Mouse (Mus musculus): ENCODE data around the gene Tcf7l2. TPM values are rescaled to one million over a fixed set of nuclear protein-coding genes. Genes with fewer than 3 reads are reported as not detected.

Tcf7l2 gene
- polyA plus RNA-seq, 1 experiment from 2014 or later: 42.5 TPM

DNA sequence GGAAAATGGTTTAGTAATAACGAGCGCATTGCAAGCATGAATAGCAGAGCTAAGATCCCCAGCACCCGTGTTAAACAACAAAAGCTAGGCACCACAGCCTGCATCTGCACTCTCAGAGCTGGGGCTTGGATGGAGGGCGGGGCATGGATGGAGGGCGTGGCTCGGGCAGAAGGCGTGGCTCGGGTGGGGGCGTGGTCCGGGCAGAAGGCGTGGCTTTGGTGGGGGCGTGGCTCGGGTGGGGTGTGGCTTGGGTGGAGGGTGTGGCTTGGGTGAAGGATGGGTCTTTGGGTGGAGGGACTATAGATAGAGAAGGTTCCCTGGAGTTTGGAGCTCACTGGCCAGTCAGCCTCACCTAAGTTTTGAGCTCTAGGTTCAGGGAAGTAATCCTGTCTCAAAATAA, 45.8 kb downstream of the Tcf7l2 start:
- 75% methylated on average over 13 of the region's 13 CpGs for whole genome bisulfite sequencing
- H3K9ac ChIP-seq: no peak overlapping the region

DNA sequence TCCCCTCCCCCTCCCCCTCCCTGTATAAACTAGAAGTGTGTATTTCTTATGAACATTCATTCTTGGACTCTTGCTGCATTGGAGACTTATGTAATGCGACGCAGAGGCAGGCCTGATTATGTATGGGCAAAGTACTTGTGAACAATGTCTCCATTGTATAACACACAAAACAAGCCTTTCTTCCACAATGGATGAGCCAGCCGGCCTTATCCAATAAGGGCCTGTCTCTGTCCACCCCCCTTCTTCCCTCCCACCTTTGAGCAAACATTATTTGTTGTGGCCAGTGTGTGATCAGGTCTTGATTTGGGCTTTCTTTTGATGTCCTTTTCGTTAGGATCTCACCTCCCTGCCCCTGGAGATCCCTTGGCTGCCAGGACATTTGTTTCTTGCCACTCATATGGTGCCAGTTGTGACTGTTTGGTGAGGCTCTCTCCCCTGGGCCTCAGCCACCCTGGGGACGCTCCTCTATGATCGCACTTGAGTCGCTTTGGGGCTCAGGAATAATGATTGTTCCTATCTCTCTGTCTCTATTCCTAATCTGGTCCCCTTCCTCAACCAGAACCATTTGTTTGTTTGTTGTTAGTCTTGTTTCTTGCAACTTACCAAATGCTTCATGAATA, 46.8 kb downstream of the Tcf7l2 start:
- Histone ChIP-seq H3K27me3 (no peaks in the 10 kb centered on the region), H3K9me3 (no peaks in the 10 kb centered on the region), H3K4me3 (no peak overlapping the region), H3K36me3 (no peaks in the 10 kb centered on the region), H3K9ac (no peak overlapping the region), H3K4me2 (no peak overlapping the region), H3K27ac (no peak overlapping the region), H3K4me1 (peaks cover 48% of the 10 kb centered on the region)
- no peak for ATAC-seq (ENCODE audit: borderline replicate concordance, extremely low read depth, low FRiP score, low TSS enrichment)
- WGBS: 51% methylated on average over 7 of the region's 7 CpGs

More for the DNA sequence above, 45.8 kb downstream of the Tcf7l2 start:
- H3K4me2 ChIP-seq: no peak overlapping the region
- ATAC-seq (ENCODE audit: borderline replicate concordance, extremely low read depth, low FRiP score, low TSS enrichment): no peak
- H3K4me1 ChIP-seq: peaks cover 38% of the 10 kb centered on the region
- H3K27me3 ChIP-seq: no peaks in the 10 kb centered on the region
- no peaks in the 10 kb centered on the region for H3K9me3 ChIP-seq
- H3K36me3 ChIP-seq: no peaks in the 10 kb centered on the region
- H3K27ac ChIP-seq: no peak overlapping the region
- no peak overlapping the region for H3K4me3 ChIP-seq

DNA sequence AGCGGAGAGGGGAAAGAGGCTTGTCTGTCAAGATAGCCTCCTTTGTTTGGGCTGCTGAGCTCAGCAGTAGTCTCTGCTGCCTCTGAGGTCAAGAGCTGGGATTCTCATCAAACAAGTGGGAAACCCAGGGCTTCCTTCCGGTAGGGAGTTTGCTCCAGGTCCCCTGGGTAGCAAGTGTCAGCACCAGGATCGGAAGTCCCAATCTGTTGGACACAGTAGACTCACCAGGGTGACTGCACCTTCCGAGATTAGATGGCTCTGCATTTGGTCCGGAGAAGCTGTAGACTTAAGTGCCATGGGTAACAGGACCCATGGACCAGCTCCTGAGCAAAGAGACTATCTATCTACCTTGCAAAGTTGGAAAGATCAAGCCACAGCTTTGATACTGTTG, 47.3 kb downstream of the Tcf7l2 start:
- no peak for ATAC-seq (ENCODE audit: borderline replicate concordance, extremely low read depth, low FRiP score, low TSS enrichment)
- no peak overlapping the region for H3K4me2 ChIP-seq
- no peaks in the 10 kb centered on the region for H3K9me3 ChIP-seq
- H3K4me1 ChIP-seq: peaks cover 49% of the 10 kb centered on the region
- H3K36me3 ChIP-seq: no peaks in the 10 kb centered on the region
- no peaks in the 10 kb centered on the region for H3K27me3 ChIP-seq
- no peak overlapping the region for H3K27ac ChIP-seq
- WGBS: 56% methylated on average over 5 of the region's 5 CpGs
- H3K9ac ChIP-seq: no peak overlapping the region
- H3K4me3 ChIP-seq: no peak overlapping the region

DNA sequence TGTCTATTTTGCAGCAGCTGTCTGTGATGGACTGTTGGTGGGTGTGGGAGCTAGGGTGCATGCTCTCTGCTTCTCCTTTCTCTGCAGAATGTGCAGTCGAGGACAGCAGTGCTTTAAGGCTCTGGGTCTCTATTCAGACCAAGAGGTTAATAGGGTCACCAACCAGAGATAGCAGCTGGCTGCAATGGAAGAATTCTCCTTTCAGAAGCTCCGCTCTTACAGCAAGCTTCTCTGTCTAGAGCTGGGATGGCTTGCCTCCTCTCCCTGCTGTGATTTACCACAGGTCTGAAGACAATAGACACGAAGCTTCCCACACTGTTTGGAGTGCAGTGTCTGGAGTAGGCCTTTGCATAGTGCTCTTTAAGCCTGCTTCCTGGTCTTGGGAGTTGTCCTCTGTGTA, 48.2 kb downstream of the Tcf7l2 start:
- no peak overlapping the region for H3K9ac ChIP-seq
- H3K27me3 ChIP-seq: no peaks in the 10 kb centered on the region
- peaks cover 51% of the 10 kb centered on the region for H3K4me1 ChIP-seq
- no peak overlapping the region for H3K27ac ChIP-seq
- ATAC-seq (ENCODE audit: borderline replicate concordance, extremely low read depth, low FRiP score, low TSS enrichment): no peak
- no peaks in the 10 kb centered on the region for H3K9me3 ChIP-seq
- WGBS: 70% methylated on average over 3 of the region's 3 CpGs
- H3K36me3 ChIP-seq: no peaks in the 10 kb centered on the region
- no peak overlapping the region for H3K4me2 ChIP-seq
- no peak overlapping the region for H3K4me3 ChIP-seq

DNA sequence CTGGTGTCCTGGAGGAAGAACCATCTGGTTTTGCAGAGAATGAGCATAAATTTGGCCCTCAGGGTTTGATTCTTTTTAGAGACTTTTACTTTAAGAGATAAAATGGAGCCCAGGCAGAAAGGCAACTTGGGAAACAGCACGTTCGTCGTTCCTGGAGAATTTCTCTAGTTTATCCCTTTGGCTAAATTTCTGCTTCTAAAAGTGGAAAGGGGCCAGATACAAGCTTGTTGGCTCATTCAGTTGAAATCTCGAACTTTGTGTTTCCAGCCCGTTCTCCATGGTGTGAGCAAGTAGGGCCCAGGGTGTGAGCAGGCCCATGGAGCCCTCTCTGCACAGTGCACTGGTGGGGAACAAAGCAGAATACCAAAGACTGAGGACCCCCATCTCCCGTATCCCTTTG, 49.7 kb downstream of the Tcf7l2 start:
- Histone ChIP-seq H3K27me3 (no peaks in the 10 kb centered on the region), H3K36me3 (no peaks in the 10 kb centered on the region), H3K4me1 (peaks cover 45% of the 10 kb centered on the region), H3K9me3 (no peaks in the 10 kb centered on the region), H3K4me3 (no peak overlapping the region), H3K27ac (no peak overlapping the region), H3K9ac (no peak overlapping the region), H3K4me2 (no peak overlapping the region)
- ATAC-seq (ENCODE audit: borderline replicate concordance, extremely low read depth, low FRiP score, low TSS enrichment): no peak
- WGBS: 63% methylated on average over 6 of the region's 6 CpGs

DNA sequence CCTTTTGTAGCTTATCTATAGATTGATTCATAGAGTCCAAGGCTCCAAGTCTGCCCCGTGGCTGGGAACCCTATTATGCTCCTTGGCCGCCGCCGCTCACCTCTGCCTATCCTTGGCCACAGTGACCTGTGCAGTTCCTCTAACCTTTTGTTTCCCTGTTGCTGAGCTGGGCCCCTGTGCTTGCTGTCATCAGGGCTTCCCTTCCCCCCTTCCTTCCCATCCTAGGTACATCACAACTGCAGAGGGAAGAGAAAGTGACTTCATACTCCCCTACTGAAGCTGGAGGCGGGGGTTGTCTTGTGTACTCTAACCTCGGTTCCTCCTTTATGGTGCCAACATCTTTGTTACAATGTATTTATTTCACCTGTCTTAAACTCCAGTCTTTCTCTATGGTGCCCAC, 50.3 kb downstream of the Tcf7l2 start:
- H3K27me3 ChIP-seq: no peaks in the 10 kb centered on the region
- H3K4me2 ChIP-seq: no peak overlapping the region
- 86% methylated on average over 6 of the region's 6 CpGs for WGBS
- H3K36me3 ChIP-seq: no peaks in the 10 kb centered on the region
- ATAC-seq (ENCODE audit: borderline replicate concordance, extremely low read depth, low FRiP score, low TSS enrichment): no peak
- H3K9me3 ChIP-seq: no peaks in the 10 kb centered on the region
- H3K4me3 ChIP-seq: no peak overlapping the region
- no peak overlapping the region for H3K27ac ChIP-seq
- no peak overlapping the region for H3K9ac ChIP-seq
- H3K4me1 ChIP-seq: peaks cover 42% of the 10 kb centered on the region

DNA sequence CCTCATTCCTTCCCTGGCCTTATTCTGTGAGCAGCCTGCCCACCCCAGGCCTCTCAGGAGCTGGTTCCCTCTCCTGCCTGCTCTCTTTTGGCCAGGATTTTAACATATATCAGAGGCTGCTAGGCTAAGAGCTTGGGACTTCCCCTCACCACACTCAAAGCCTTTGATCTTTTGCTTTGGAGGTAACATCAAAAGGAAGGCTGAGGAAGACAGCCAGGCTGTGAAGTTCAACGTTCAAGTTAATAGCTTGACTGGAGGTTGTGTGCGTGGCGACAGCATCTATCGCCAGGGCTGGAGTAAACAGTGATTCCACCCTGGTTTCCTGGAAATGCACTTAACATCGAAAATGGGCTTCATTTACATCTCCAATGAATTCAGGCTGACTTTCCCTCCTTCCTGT, 51.0 kb downstream of the Tcf7l2 start:
- WGBS: 29% methylated on average over 5 of the region's 5 CpGs
- Histone ChIP-seq H3K4me1 (peaks cover 42% of the 10 kb centered on the region), H3K4me2 (no peak overlapping the region), H3K9me3 (no peaks in the 10 kb centered on the region), H3K9ac (no peak overlapping the region), H3K27me3 (no peaks in the 10 kb centered on the region), H3K36me3 (no peaks in the 10 kb centered on the region), H3K27ac (no peak overlapping the region), H3K4me3 (no peak overlapping the region)
- ATAC-seq (ENCODE audit: borderline replicate concordance, extremely low read depth, low FRiP score, low TSS enrichment): no peak

DNA sequence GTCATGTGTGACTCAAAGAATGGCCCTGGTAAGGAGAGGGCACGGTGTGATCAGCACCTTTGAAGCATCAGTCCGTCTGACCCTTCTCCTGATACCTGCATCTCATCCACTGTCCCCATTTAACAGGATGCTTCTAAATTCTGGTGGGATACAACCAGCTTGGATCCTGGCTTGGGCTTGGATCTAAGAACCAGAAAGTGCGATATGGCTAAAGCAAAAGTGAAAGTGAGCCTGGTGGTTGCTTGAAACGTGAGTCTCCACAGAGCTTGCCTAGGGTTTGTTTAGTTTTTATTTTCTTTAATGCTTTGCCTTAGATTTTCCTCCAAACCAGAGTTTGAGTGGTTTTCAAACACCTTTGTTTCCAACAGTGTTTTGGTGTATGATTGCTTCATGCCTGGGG, 51.4 kb downstream of the Tcf7l2 start:
- Histone ChIP-seq H3K4me3 (no peak overlapping the region), H3K4me1 (peaks cover 44% of the 10 kb centered on the region), H3K4me2 (no peak overlapping the region), H3K9ac (no peak overlapping the region), H3K36me3 (no peaks in the 10 kb centered on the region), H3K9me3 (no peaks in the 10 kb centered on the region), H3K27me3 (no peaks in the 10 kb centered on the region), H3K27ac (no peak overlapping the region)
- ATAC-seq (ENCODE audit: borderline replicate concordance, extremely low read depth, low FRiP score, low TSS enrichment): no peak
- WGBS: 51% methylated on average over 4 of the region's 4 CpGs

DNA sequence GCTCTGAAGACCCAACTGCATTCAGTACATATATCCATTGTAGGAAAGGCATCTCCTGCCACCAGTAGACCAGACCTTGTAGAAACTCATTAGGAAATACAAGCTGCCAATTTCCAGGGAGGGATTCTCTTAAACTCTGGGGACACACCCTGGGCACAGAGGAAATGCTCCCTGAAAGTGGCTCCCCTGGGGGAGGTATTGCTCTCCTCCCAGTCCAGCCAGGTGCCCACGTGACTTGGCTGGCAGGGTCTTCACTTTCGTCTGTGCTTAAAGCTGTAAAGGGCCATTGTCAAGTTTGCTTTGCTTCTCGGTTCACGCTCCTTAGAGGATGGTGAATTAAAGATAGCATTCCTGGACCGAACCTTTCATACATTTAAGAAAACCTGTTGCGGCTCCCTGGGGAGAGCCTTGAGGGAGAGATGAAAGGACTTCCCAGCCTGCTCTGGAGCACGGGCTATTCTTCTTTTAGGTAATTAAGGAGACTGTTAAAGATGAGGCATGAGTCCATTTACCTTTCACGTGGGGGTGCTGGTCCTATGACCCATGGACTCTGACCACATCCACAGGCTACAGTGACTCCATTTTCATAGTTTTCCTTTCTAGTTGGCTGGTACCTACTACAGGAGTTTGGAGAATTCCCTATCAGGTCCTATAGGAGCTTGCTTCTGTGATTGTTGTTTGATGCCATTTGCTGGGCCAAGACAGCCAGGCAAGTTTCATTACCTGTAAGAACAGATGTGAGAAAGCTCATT, 52.8 kb downstream of the Tcf7l2 start:
- H3K9me3 ChIP-seq: no peaks in the 10 kb centered on the region
- H3K4me1 ChIP-seq: peaks cover 45% of the 10 kb centered on the region
- no peaks in the 10 kb centered on the region for H3K36me3 ChIP-seq
- H3K27me3 ChIP-seq: no peaks in the 10 kb centered on the region
- no peak overlapping the region for H3K9ac ChIP-seq
- no peak overlapping the region for H3K4me2 ChIP-seq
- ATAC-seq (ENCODE audit: borderline replicate concordance, extremely low read depth, low FRiP score, low TSS enrichment): no peak
- no peak overlapping the region for H3K27ac ChIP-seq
- WGBS: 55% methylated on average over 8 of the region's 8 CpGs
- H3K4me3 ChIP-seq: no peak overlapping the region

DNA sequence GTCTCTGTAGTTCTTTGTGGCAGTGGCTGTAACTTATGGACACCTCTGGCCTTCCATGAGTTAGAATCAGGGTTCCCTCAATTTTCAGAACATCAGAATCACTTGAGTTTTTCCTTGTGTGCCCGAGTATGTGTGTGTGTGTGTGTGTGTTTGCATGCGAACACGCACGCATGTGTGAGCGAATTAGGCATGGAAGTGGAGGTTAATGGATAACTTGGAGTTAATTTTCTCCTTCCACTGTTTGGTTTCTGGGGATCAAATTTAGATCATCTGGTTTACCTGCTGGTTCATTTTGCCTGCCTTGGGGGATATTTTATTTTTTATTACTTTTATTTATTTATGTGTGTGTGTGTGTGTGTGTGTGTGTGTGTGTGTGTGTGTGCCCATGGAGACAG, 53.3 kb downstream of the Tcf7l2 start:
- Histone ChIP-seq H3K27me3 (no peaks in the 10 kb centered on the region), H3K27ac (no peak overlapping the region), H3K9ac (no peak overlapping the region), H3K4me3 (no peak overlapping the region), H3K9me3 (no peaks in the 10 kb centered on the region), H3K4me1 (peaks cover 41% of the 10 kb centered on the region), H3K4me2 (no peak overlapping the region), H3K36me3 (no peaks in the 10 kb centered on the region)
- 83% methylated on average over 5 of the region's 5 CpGs for WGBS
- no peak for ATAC-seq (ENCODE audit: borderline replicate concordance, extremely low read depth, low FRiP score, low TSS enrichment)

DNA sequence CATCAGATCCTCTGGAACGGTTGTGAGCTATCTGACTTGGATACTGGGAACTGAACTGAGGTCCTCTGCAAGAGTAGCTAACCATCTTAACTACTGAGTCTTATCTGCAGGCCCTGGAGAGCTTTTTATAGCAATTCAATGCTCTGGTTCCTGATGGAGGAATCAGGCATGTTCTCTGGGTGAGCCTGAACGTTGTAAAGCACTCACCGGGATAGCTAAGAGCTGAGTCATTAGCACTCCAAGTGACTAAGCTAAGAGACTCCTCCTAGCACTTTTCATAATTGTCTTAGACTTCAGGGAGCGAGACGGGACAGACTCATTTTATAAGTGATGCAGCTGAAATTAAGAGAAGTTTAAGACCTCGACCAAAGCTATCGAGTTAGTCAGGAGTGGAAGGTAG, 53.7 kb downstream of the Tcf7l2 start:
- Histone ChIP-seq H3K9me3 (no peaks in the 10 kb centered on the region), H3K9ac (no peak overlapping the region), H3K4me3 (no peak overlapping the region), H3K4me2 (no peak overlapping the region), H3K4me1 (peaks cover 45% of the 10 kb centered on the region), H3K36me3 (no peaks in the 10 kb centered on the region), H3K27me3 (no peaks in the 10 kb centered on the region), H3K27ac (no peak overlapping the region)
- WGBS: 74% methylated on average over 7 of the region's 7 CpGs
- ATAC-seq (ENCODE audit: borderline replicate concordance, extremely low read depth, low FRiP score, low TSS enrichment): no peak

DNA sequence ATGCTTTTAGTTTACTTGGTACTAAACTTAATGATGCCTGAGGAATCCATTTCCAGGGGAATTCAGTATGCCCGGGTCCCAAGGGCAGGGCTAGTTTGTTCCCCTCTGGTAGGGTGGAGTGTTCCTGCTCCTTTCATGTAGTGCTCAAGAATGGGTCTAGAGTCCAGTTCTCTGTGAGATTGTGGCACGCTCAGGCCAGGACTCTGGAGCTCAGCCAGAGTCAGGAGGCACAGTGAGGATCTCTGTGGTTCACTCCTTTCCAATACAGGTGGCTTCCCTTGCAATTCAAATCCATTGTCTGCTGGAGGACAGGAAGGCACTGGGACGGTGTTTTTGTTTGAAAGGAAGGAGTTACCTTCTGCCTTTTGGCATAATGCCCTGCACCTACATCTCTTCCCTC, 56.2 kb downstream of the Tcf7l2 start:
- Histone ChIP-seq H3K9me3 (no peaks in the 10 kb centered on the region), H3K4me1 (peaks cover 27% of the 10 kb centered on the region; the same call in 1 of the 2 replicates), H3K4me2 (no peak overlapping the region), H3K27ac (no peak overlapping the region), H3K27me3 (no peaks in the 10 kb centered on the region), H3K4me3 (no peak overlapping the region), H3K36me3 (no peaks in the 10 kb centered on the region), H3K9ac (no peak overlapping the region)
- WGBS: 68% methylated on average over 3 of the region's 3 CpGs
- no peak for ATAC-seq (ENCODE audit: borderline replicate concordance, extremely low read depth, low FRiP score, low TSS enrichment)

Data from lung, embryonic 15.5 days (tissue).